Mouse (Mus musculus): Measurements from ENCODE around the gene Fgd3. TPM values are rescaled to one million over a fixed set of nuclear protein-coding genes. Genes with fewer than 3 reads are reported as not detected.

Gene Fgd3
- polyA plus RNA-seq, 1 experiment: 13.7 TPM

DNA sequence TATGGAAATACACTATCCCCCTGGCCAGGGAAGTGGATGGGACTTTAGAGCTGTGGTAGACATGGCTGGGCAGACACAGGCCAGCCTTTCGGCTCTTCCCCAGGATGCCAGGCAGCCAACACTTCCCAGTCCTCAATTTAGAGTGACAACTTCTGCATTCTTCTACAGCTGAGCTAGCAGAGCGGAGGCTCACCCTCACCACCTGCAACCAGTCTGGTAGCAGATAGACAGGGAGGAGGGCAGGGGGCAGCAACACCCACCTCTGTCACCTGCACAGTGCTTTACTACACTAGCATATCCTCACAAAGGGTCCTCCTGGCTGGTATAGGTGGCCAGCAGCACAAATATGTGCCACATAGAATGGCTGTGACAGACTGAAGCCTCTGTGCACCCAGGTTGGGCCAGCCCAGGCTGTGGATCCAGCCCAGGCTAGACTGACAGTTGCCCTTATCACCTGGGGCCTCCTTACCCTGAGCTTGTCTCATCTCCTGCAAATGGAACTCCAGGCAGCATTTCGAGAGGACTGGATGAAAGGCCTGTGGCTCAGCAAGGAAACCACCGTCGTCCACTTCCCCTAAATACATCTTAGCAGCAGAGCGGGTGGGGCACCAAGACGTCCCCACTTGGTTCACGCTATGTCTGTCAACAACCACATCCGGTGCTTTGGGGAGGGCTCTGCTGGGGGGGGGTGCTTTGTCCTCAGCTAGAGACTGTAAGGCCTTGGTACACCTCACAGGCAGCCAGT is 77.6 kb downstream of the Fgd3 start:
- no peak overlapping the region for H3K27ac ChIP-seq (ENCODE audit: insufficient read depth, low read length)
- WGBS: 88% methylated on average over 9 of the region's 9 CpGs
- TF ChIP-seq POLR2A (IDR thresholded peaks at IDR 0.05; ENCODE audit: borderline replicate concordance, insufficient read depth, low read length): no peak
- no peaks in the 10 kb centered on the region for H3K4me1 ChIP-seq (ENCODE audit: control insufficient read depth, insufficient read depth, low read length)
- no peak for DNase-seq
- H3K4me3 ChIP-seq (replicated peaks; ENCODE audit: insufficient read depth, low read depth, low read length): no peak overlapping the region
- no peaks in the 10 kb centered on the region for H3K27me3 ChIP-seq (ENCODE audit: control insufficient read depth, insufficient read depth, low read length)

DNA sequence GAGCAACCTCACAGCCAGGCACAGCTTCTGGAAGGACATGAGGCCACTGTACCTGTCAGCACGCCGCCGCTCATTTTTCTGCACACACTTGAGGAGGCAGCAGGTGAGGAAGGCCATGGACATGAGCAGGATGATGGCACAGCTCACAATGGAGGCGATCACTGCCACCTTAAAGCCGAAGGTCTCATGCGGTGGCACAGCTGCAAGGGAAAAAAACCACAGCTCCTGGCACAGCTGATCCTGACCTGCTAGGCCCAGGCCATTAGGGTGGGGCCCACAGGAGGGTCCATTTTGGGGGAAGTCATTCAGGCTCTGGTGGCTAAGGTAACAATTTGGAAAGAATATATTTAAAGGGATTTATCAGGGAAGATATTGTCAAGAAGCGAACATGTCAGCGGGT is 81.4 kb downstream of the Fgd3 start:
- DNase-seq: no peak
- Histone ChIP-seq H3K4me3 (replicated peaks; ENCODE audit: insufficient read depth, low read depth, low read length) (no peak overlapping the region), H3K27ac (ENCODE audit: insufficient read depth, low read length) (no peak overlapping the region), H3K27me3 (ENCODE audit: control insufficient read depth, insufficient read depth, low read length) (no peaks in the 10 kb centered on the region), H3K4me1 (ENCODE audit: control insufficient read depth, insufficient read depth, low read length) (no peaks in the 10 kb centered on the region)
- no peak for TF ChIP-seq POLR2A (IDR thresholded peaks at IDR 0.05; ENCODE audit: borderline replicate concordance, insufficient read depth, low read length)
- WGBS: 95% methylated on average over 8 of the region's 8 CpGs

DNA sequence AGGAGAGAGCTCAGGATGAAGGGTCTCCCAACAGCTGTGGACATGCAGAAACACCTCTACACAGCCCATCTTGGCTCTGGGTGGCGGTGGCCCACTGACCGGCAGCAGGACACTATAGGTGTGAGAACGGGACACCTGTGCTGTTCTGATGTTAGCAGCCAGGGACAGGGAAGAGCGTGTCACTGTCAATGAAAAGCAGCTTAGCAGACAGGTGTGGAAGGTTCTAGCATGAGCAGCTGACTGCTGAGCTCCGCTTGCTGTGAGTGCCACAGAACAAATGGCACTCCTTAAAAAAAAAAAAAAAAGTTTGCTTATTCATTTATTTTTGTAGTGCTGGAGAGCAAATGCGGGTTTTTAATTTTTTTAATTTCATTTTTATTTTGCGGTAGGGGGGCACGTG is 82.5 kb downstream of the Fgd3 start:
- Histone ChIP-seq H3K4me1 (ENCODE audit: control insufficient read depth, insufficient read depth, low read length) (no peaks in the 10 kb centered on the region), H3K27me3 (ENCODE audit: control insufficient read depth, insufficient read depth, low read length) (no peaks in the 10 kb centered on the region), H3K27ac (ENCODE audit: insufficient read depth, low read length) (no peak overlapping the region), H3K4me3 (replicated peaks; ENCODE audit: insufficient read depth, low read depth, low read length) (no peak overlapping the region)
- 88% methylated on average over 8 of the region's 8 CpGs for WGBS
- TF ChIP-seq CTCF (IDR thresholded peaks at IDR 0.05; ENCODE audit: borderline replicate concordance, insufficient read depth, low read depth, low read length) (no peak), POLR2A (IDR thresholded peaks at IDR 0.05; ENCODE audit: borderline replicate concordance, insufficient read depth, low read length) (no peak)
- no peak for DNase-seq

DNA sequence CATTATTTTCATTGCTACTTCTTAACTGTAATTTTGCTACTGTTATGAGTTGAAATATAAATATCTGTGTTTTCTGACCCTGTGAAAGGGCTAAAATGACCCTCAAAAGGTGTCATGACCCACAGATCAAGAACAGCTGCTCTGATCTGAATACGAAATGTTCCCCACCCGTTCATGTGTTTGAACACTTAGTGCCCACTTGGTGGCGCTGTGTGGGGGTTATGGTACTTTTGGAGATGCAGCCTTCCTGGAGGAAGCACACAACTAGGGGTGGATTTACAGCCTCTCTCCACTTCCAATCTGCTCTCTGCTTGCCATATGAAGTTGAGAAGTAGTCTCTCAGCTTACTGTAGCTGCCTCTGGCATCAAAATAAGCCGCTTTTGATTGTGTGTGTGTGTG is 85.4 kb downstream of the Fgd3 start:
- 95% methylated on average over 4 of the region's 4 CpGs for WGBS
- no peak for TF ChIP-seq POLR2A (IDR thresholded peaks at IDR 0.05; ENCODE audit: borderline replicate concordance, insufficient read depth, low read length)
- no peak for TF ChIP-seq CTCF (IDR thresholded peaks at IDR 0.05; ENCODE audit: borderline replicate concordance, insufficient read depth, low read depth, low read length)
- Histone ChIP-seq H3K27me3 (ENCODE audit: control insufficient read depth, insufficient read depth, low read length) (no peaks in the 10 kb centered on the region), H3K4me3 (replicated peaks; ENCODE audit: insufficient read depth, low read depth, low read length) (no peak overlapping the region), H3K4me1 (ENCODE audit: control insufficient read depth, insufficient read depth, low read length) (no peaks in the 10 kb centered on the region), H3K27ac (ENCODE audit: insufficient read depth, low read length) (no peak overlapping the region)
- no peak for DNase-seq

DNA sequence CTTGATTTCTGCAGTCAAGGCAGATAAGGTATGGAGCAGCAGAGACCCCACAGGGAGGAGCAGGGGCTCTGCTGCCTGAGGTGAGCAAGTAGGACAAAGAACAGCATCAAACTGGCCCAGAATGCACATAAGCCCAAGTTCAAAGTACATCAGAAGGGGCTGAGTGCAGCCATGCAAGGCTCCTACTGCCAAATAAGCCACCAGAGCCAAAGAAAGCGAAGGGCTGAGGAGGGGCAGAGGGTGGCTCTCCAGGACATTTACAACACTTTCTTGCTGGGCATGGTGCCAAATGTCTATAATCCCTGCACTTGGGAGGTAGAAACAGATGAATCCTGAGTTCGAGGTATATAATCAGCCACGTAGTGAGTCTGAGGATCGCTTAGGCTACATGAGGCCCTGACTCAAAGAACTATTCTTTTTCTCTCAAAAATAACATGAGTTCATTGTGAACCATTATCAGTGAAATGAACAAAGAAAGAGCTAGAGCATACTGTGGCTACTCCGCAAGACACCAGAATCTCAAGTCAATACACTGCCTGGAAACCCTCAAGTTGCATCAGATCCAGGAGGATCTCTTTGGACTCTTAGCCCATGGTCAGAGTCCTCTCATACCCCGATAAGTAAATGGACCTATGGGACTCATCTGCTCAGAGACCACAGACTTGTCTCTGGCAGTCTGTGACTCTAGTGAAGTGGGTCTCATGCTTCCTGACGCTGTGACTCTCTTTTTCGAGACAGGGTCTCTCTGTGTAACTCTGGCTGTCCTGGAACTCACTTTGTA is 86.1 kb downstream of the Fgd3 start:
- no peak for TF ChIP-seq CTCF (IDR thresholded peaks at IDR 0.05; ENCODE audit: borderline replicate concordance, insufficient read depth, low read depth, low read length)
- TF ChIP-seq POLR2A (IDR thresholded peaks at IDR 0.05; ENCODE audit: borderline replicate concordance, insufficient read depth, low read length): no peak
- H3K27ac ChIP-seq (ENCODE audit: insufficient read depth, low read length): no peak overlapping the region
- 76% methylated on average over 8 of the region's 8 CpGs for WGBS
- no peaks in the 10 kb centered on the region for H3K4me1 ChIP-seq (ENCODE audit: control insufficient read depth, insufficient read depth, low read length)
- H3K4me3 ChIP-seq (replicated peaks; ENCODE audit: insufficient read depth, low read depth, low read length): no peak overlapping the region
- no peaks in the 10 kb centered on the region for H3K27me3 ChIP-seq (ENCODE audit: control insufficient read depth, insufficient read depth, low read length)
- no peak for DNase-seq

DNA sequence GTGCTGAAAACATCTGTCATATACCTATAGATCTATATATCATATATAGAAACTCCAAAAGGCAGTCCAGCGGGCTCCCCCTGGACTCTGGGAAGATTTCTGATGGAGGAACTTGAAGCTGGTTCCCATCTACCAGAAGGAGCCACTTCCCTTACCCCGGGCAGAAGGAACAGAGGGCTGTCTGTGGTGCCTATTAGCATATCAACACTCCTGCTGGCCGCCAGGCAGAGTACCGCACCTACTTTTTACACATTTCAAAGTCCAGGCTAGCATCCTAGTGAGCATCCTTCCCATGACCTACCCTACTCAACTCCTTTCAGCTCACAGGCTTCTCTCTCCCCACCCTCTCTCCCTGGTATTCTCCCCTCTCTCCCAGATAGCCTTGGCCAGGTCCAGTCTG is 94.5 kb downstream of the Fgd3 start:
- no peak overlapping the region for H3K4me3 ChIP-seq (replicated peaks; ENCODE audit: insufficient read depth, low read depth, low read length)
- TF ChIP-seq CTCF (IDR thresholded peaks at IDR 0.05; ENCODE audit: borderline replicate concordance, insufficient read depth, low read depth, low read length) (no peak), POLR2A (IDR thresholded peaks at IDR 0.05; ENCODE audit: borderline replicate concordance, insufficient read depth, low read length) (no peak)
- H3K27ac ChIP-seq (ENCODE audit: insufficient read depth, low read length): no peak overlapping the region
- no peaks in the 10 kb centered on the region; the same call in 1 of the 2 replicates for H3K27me3 ChIP-seq (ENCODE audit: control insufficient read depth, insufficient read depth, low read length)
- 65% methylated on average over 4 of the region's 4 CpGs for WGBS
- H3K4me1 ChIP-seq (ENCODE audit: control insufficient read depth, insufficient read depth, low read length): no peaks in the 10 kb centered on the region
- DNase-seq: no peak

DNA sequence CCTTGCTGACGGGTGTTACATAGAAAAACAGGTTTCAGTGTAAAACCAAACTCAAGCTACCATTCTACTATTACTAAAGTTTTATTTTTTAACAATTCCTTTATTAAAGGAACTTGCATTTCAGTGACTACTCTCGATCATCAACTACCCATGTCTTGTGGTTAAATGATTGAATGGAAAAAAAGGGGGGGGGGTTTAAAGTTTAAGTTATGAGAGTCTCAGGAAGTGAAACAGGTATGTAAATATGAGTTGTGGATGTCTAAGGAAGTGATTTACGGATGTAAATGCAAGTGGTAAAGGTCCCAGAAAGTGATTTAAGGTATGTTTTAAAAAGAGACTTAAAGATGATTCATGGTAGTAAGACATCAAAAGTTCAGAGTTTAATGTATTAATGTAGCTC is 95.0 kb downstream of the Fgd3 start:
- Histone ChIP-seq H3K4me3 (replicated peaks; ENCODE audit: insufficient read depth, low read depth, low read length) (no peak overlapping the region), H3K27ac (ENCODE audit: insufficient read depth, low read length) (no peak overlapping the region), H3K4me1 (ENCODE audit: control insufficient read depth, insufficient read depth, low read length) (no peaks in the 10 kb centered on the region), H3K27me3 (ENCODE audit: control insufficient read depth, insufficient read depth, low read length) (no peaks in the 10 kb centered on the region; the same call in 1 of the 2 replicates)
- WGBS: 85% methylated on average over 3 of the region's 3 CpGs
- no peak for TF ChIP-seq CTCF (IDR thresholded peaks at IDR 0.05; ENCODE audit: borderline replicate concordance, insufficient read depth, low read depth, low read length)
- no peak for TF ChIP-seq POLR2A (IDR thresholded peaks at IDR 0.05; ENCODE audit: borderline replicate concordance, insufficient read depth, low read length)
- DNase-seq: no peak

DNA sequence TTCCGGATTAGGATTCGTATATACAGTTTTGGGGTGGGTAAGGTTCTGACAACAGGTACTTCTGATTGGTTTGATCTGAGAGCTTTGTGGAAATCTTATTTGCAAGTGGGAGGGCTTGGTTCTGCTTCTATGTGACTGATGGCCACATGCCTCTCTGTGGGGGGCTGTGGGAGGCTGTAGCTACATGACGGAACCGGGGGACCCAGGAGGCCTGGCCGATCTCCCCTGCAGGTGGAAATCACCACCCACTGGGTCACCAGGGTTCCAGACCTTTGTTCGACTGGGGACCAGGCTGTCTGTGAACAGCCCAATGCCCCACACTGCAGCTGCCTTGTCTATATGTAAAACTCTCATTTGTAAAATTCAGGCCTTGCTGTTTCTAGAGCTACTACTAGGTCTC is 95.4 kb downstream of the Fgd3 start:
- Histone ChIP-seq H3K27me3 (ENCODE audit: control insufficient read depth, insufficient read depth, low read length) (no peaks in the 10 kb centered on the region; the same call in 1 of the 2 replicates), H3K4me3 (replicated peaks; ENCODE audit: insufficient read depth, low read depth, low read length) (no peak overlapping the region), H3K27ac (ENCODE audit: insufficient read depth, low read length) (no peak overlapping the region), H3K4me1 (ENCODE audit: control insufficient read depth, insufficient read depth, low read length) (no peaks in the 10 kb centered on the region)
- WGBS: 32% methylated on average over 6 of the region's 6 CpGs
- DNase-seq: no peak
- no peak for TF ChIP-seq CTCF (IDR thresholded peaks at IDR 0.05; ENCODE audit: borderline replicate concordance, insufficient read depth, low read depth, low read length)
- TF ChIP-seq POLR2A (IDR thresholded peaks at IDR 0.05; ENCODE audit: borderline replicate concordance, insufficient read depth, low read length): no peak

Measured in cerebellum, adult 2 months (tissue).